Mouse (Mus musculus) forebrain, embryonic 11.5 days (tissue): ENCODE data around the gene Morc3. TPM values are rescaled to one million over a fixed set of nuclear protein-coding genes. Genes with fewer than 3 reads are reported as not detected.

ENCODE experiments used
- ATAC-seq: fragments of 200-750 bp; cut with Nextera tagmentation; replicated peaks from 2 replicates; pipeline ENCODE4 v1.8.0; 2017; ENCODE audit warnings: moderate TSS enrichment; ENCODE audit not compliant: low FRiP score
- DNase-seq: peaks from one replicate; pipeline ENCODE4 v3.0.0-alpha.2; 2017; ENCODE audit warnings: low spot score
- H3K27ac ChIP-seq: fragments of 300-500 bp; sonication (generic); 2 replicates; pipeline ENCODE4 v1.5.1; 2014; ENCODE audit warnings: low read depth, low read length
- H3K27me3 ChIP-seq: fragments of 300-500 bp; sonication (generic); 2 replicates; pipeline ENCODE4 v1.6.1; 2014; ENCODE audit warnings: mild to moderate bottlenecking, low read length, mixed read lengths; ENCODE audit not compliant: control insufficient read depth, insufficient read depth
- H3K36me3 ChIP-seq: fragments of 300-500 bp; sonication (generic); 2 replicates; pipeline ENCODE4 v1.6.1; 2014; ENCODE audit warnings: mild to moderate bottlenecking, low read length, moderate library complexity, mixed read lengths; ENCODE audit not compliant: control insufficient read depth, insufficient read depth
- H3K4me1 ChIP-seq: fragments of 300-500 bp; sonication (generic); replicated peaks from 2 replicates; pipeline ENCODE4 v1.6.1; 2014; ENCODE audit warnings: low read length, mixed read lengths; ENCODE audit not compliant: control insufficient read depth, insufficient read depth
- H3K4me2 ChIP-seq: fragments of 300-500 bp; sonication (generic); 2 replicates; pipeline ENCODE4 v1.6.1; 2014; ENCODE audit warnings: low read depth, mild to moderate bottlenecking, low read length, moderate library complexity, mixed read lengths; ENCODE audit not compliant: severe bottlenecking
- H3K4me3 ChIP-seq: fragments of 300-500 bp; sonication (generic); 2 replicates; pipeline ENCODE4 v1.5.1; 2014; ENCODE audit warnings: low read depth, low read length
- H3K9ac ChIP-seq: fragments of 300-500 bp; sonication (generic); 2 replicates; pipeline ENCODE4 v1.6.1; 2014; ENCODE audit warnings: low read length
- H3K9me3 ChIP-seq: fragments of 300-500 bp; sonication (generic); 2 replicates; pipeline ENCODE4 v1.6.1; 2016; ENCODE audit warnings: low read length, mixed read lengths; ENCODE audit not compliant: control insufficient read depth
- WGBS: fragments of 180-500 bp; shearing (Covaris S2); extraction: QIAGEN DNeasy Blood & Tissue Kit; methylation state at CpG from one replicate; pipeline ENCODE4 v1.1.7; 2014; 5-methylcytosine and 5-hydroxymethylcytosine counted together
- polyA plus RNA-seq: library from polyadenylated mRNA; unstranded; fragments of >200 nt; fragmentation: Nextera tagmentation; extraction: Ambion mirVana; gene quantifications from 2 replicates; pipeline ENCODE4 v1.2.1, GENCODE M21; 2014

Morc3 gene
- 33.7 and 36.0 TPM in 2 replicates for polyA plus RNA-seq

- peak within 1 kb of the TSS; percentile 96 for H3K9ac ChIP-seq
- H3K27ac ChIP-seq = peak within 1 kb of the TSS; percentile 87
- H3K4me1 ChIP-seq = no peaks in the 10 kb centered on the region
- H3K36me3 ChIP-seq = no peaks in the 10 kb centered on the region
- H3K4me3 ChIP-seq = peak within 1 kb of the TSS; percentile 100
- H3K4me2 ChIP-seq = peak within 1 kb of the TSS; percentile 88
- ATAC-seq = peak; percentile 98
- WGBS = 12% methylated on average over 55 of the region's 55 CpGs
- H3K27me3 ChIP-seq = no peaks in the 10 kb centered on the region; the same call in 1 of the 2 replicates
- no peaks in the 10 kb centered on the region for H3K9me3 ChIP-seq
- peak; percentile 100 for DNase-seq
These were observed at the start of gene Morc3 for GRCm38 (mm10) chr16:93831627-93832395. TSS of gene Morc3 (plus strand) at chr16:93832121.

DNA sequence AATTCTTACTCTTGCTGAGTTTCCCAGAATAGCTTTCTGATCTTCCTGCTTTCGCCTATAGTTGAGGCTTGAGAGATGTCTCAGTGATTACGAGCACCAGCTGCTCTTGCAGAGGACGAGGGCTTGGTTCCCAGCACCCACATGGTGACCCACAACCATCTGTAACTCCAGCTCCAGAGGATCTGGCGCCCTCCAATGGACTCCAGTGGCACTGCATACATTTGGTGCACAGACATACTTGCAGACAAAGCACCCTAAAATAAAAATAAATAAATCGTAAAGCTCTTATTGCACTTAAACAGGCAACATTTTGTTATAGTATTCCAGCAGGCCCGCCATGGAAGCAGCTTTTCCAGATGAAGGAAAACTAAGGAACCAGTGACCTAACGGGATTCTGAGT is 47.7 kb upstream of the Morc3 start:
- H3K27ac ChIP-seq = no peak overlapping the region
- no peak overlapping the region for H3K9ac ChIP-seq
- no peak overlapping the region for H3K4me2 ChIP-seq
- no peak overlapping the region for H3K4me3 ChIP-seq
- DNase-seq = no peak
- H3K9me3 ChIP-seq = no peaks in the 10 kb centered on the region
- no peaks in the 10 kb centered on the region for H3K27me3 ChIP-seq
- WGBS = 89% methylated on average over 7 of the region's 7 CpGs
- ATAC-seq = no peak
- no peaks in the 10 kb centered on the region for H3K4me1 ChIP-seq
- H3K36me3 ChIP-seq = no peaks in the 10 kb centered on the region

DNA sequence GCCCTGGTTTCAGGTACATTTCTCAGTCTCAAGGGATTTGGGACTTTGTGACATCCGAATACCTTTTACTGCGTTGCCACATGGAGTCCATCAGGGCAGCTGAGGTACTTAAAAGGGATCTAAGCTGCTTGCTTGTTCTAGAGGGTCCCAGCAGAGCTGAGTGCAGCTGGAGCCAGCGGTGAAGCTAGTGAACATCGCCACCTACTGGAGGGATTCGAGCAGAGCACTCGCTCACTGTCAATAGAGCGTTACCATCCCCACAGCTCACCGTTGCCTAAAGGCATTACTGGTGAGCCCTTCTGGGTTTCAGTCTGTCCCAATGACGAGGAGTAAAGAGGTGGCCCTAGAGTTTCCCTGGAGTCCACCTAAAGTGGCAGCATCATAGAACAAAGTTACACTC is 46.1 kb upstream of the Morc3 start:
- H3K27me3 ChIP-seq = no peaks in the 10 kb centered on the region
- no peaks in the 10 kb centered on the region; the same call in 1 of the 2 replicates for H3K4me1 ChIP-seq
- WGBS = 4% methylated on average over 9 of the region's 9 CpGs
- H3K27ac ChIP-seq = no peak overlapping the region
- H3K9me3 ChIP-seq = no peaks in the 10 kb centered on the region
- no peaks in the 10 kb centered on the region for H3K36me3 ChIP-seq
- no peak overlapping the region for H3K9ac ChIP-seq
- H3K4me2 ChIP-seq = no peak overlapping the region
- no peak overlapping the region for H3K4me3 ChIP-seq
- ATAC-seq (peak; percentile 86), DNase-seq (peak; percentile 87)

DNA sequence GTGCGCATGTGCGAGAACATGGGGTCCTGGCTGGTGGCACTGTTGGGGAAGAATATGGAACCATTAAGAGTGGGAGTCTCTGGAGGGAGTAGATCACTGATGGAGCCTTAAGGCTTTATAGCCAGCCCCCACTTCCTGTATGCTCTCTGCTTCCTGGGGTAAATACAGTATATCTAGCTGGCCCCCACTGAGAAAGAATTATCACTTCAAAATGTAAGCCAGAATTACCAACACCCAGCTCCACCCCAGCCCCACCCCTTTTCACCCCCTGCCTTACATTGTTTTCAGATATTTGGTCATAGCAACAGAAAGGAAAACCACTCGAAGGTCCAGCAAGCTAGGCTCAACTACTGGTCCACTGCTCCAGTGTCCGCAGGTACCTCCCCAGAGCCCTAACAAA is 43.5 kb upstream of the Morc3 start:
- Histone ChIP-seq H3K4me1 (no peaks in the 10 kb centered on the region; the same call in 1 of the 2 replicates), H3K36me3 (no peaks in the 10 kb centered on the region), H3K9ac (no peak overlapping the region), H3K27ac (no peak overlapping the region), H3K4me3 (no peak overlapping the region), H3K4me2 (no peak overlapping the region), H3K27me3 (no peaks in the 10 kb centered on the region), H3K9me3 (no peaks in the 10 kb centered on the region)
- ATAC-seq (no peak), DNase-seq (no peak)
- WGBS = 88% methylated on average over 4 of the region's 4 CpGs

- Histone ChIP-seq H3K9ac (no peak overlapping the region), H3K4me2 (no peak overlapping the region), H3K27ac (no peak overlapping the region), H3K9me3 (no peaks in the 10 kb centered on the region), H3K36me3 (no peaks in the 10 kb centered on the region), H3K4me3 (no peak overlapping the region), H3K4me1 (no peaks in the 10 kb centered on the region; the same call in 1 of the 2 replicates), H3K27me3 (no peaks in the 10 kb centered on the region)
- DNase-seq (no peak), ATAC-seq (no peak)
- WGBS = 91% methylated on average over 8 of the region's 8 CpGs
These were observed 43.0 kb upstream of the Morc3 start for GRCm38 (mm10) chr16:93788881-93789280.

GRCm38 (mm10) chr16:93789971-93790755 is 41.8 kb upstream of the Morc3 start:
- Histone ChIP-seq H3K36me3 (no peaks in the 10 kb centered on the region), H3K4me2 (no peak overlapping the region), H3K9ac (no peak overlapping the region; the same call in 1 of the 2 replicates), H3K4me3 (no peak overlapping the region), H3K27ac (no peak overlapping the region), H3K27me3 (no peaks in the 10 kb centered on the region), H3K4me1 (no peaks in the 10 kb centered on the region; the same call in 1 of the 2 replicates), H3K9me3 (no peaks in the 10 kb centered on the region)
- WGBS = 25% methylated on average over 5 of the region's 5 CpGs
- no peak for ATAC-seq
- no peak for DNase-seq

DNA sequence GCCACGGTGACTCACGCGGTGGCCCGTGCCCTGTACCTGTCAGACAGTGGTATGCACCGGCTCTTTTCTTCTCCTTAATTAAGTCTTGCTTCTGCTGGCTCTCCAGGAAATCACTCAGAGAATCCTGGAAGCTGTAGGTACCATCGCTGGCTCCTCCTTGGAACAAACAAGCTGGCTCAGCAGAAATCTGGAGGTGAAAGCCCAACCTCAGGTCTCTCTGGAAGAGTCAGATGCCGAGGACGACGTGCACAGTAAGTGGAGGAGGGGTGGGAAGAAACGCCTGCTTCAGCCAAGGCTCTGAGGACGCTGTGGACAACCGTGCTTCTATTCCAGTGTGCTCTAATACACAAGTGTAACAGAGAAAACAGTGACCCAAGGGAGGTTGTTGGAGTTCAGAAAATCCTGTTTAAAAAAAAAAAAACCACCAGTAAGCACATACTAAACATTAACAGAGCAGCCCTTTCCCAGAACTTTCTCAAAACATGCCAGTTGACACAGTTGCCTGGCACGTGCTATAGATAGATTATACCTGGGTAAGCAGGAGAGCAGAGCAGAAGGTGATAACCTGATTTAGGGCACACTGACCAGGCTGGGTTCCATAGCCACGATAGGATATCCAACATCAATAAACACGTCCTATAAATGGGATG is 38.8 kb upstream of the Morc3 start:
- DNase-seq = no peak
- no peak overlapping the region for H3K4me2 ChIP-seq
- H3K4me1 ChIP-seq = no peaks in the 10 kb centered on the region; the same call in 1 of the 2 replicates
- no peaks in the 10 kb centered on the region for H3K27me3 ChIP-seq
- H3K9ac ChIP-seq = no peak overlapping the region
- H3K9me3 ChIP-seq = no peaks in the 10 kb centered on the region
- no peaks in the 10 kb centered on the region for H3K36me3 ChIP-seq
- no peak overlapping the region for H3K4me3 ChIP-seq
- ATAC-seq = no peak
- 79% methylated on average over 15 of the region's 15 CpGs for WGBS
- no peak overlapping the region for H3K27ac ChIP-seq

DNA sequence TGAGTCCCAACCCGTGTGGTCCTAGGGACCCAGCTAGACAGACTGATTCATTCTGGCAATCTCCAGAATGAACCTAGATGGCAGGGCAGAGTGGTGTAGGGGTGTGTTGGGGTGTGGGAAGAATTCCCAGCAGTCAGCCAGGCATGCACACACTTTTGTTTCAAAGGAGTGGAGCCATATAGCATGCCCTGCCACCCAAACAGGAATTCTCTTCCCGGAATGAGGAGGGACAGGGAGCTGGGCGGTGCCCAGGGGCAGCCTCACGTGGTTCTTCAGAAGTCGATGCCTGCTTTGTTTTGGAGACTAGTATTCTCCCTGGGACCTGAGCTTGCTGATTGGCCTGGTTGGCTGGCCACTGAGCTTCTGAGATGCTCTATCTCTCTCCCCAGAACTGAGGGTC is 37.1 kb upstream of the Morc3 start:
- 75% methylated on average over 5 of the region's 5 CpGs for WGBS
- no peaks in the 10 kb centered on the region for H3K36me3 ChIP-seq

More for the DNA sequence above, 37.1 kb upstream of the Morc3 start:
- no peaks in the 10 kb centered on the region; the same call in 1 of the 2 replicates for H3K4me1 ChIP-seq
- H3K4me2 ChIP-seq = no peak overlapping the region
- no peak for ATAC-seq
- no peak overlapping the region for H3K9ac ChIP-seq
- DNase-seq = no peak
- no peak overlapping the region for H3K4me3 ChIP-seq
- no peak overlapping the region for H3K27ac ChIP-seq
- no peaks in the 10 kb centered on the region for H3K27me3 ChIP-seq
- no peaks in the 10 kb centered on the region for H3K9me3 ChIP-seq
